Mouse (Mus musculus) brown adipose tissue, adult 24 weeks (tissue): Measurements from ENCODE around the gene Prr9. TPM values are rescaled to one million over a fixed set of nuclear protein-coding genes. Genes with fewer than 3 reads are reported as not detected.

ENCODE experiments used
- polyA plus RNA-seq: library from polyadenylated mRNA; stranded (reverse); fragments of >200 nt; gene quantifications from 2 replicates; pipeline ENCODE4 v1.2.4, GENCODE M21; 2012; ENCODE audit not compliant: missing spikeins, insufficient read depth, insufficient read length

Prr9 gene
- polyA plus RNA-seq, 1 experiment = not detected

Other genes with a start within 250 kb of the Prr9 start
- not detected in 2 replicates for gene Pglyrp3, start 109.4 kb downstream of the Prr9 start, polyA plus RNA-seq
- gene Lor, start 40.8 kb downstream of the Prr9 start, polyA plus RNA-seq = 1.1 and 3.2 TPM in 2 replicates
- not detected in 2 replicates for gene Lelp1, start 18.8 kb upstream of the Prr9 start, polyA plus RNA-seq
- not detected in 2 replicates for gene Sprr2a1, start 91.9 kb upstream of the Prr9 start, polyA plus RNA-seq
- not detected in 2 replicates for gene Sprr2a2, start 92.0 kb upstream of the Prr9 start, polyA plus RNA-seq
- gene Sprr2a3, start 161.5 kb upstream of the Prr9 start, polyA plus RNA-seq = not detected in 2 replicates
- not detected in 2 replicates for gene Sprr2b, start 192.7 kb upstream of the Prr9 start, polyA plus RNA-seq
- gene Sprr2d, start 215.2 kb upstream of the Prr9 start, polyA plus RNA-seq = not detected in 2 replicates
- gene Sprr2e, start 228.2 kb upstream of the Prr9 start, polyA plus RNA-seq = not detected in 2 replicates
- not detected in 2 replicates for gene Sprr2f, start 241.2 kb upstream of the Prr9 start, polyA plus RNA-seq